Mouse (Mus musculus) ovary, adult 18-20 months (tissue): Measurements from ENCODE around the gene Map4k4.

ENCODE experiments used
- DNase-seq: peaks from one replicate; pipeline ENCODE4 v3.0.0; 2022; ENCODE audit warnings: low spot score, mixed read lengths

The Map4k4 gene

GRCm38 (mm10) chr1:39936332-39936802 lies 35.7 kb downstream of the Map4k4 start:
- DNase-seq = peak; percentile 64

- no peak for DNase-seq
Observed at GRCm38 (mm10) chr1:39936934-39937333, 36.2 kb downstream of the Map4k4 start.

GRCm38 (mm10) chr1:39937609-39938008 lies 36.9 kb downstream of the Map4k4 start:
- DNase-seq = no peak

- DNase-seq = no peak
Observed at GRCm38 (mm10) chr1:39939401-39939800, 38.7 kb downstream of the Map4k4 start.

- DNase-seq = no peak
Observed at GRCm38 (mm10) chr1:39940342-39940741, 39.6 kb downstream of the Map4k4 start.

- DNase-seq = no peak
Observed at GRCm38 (mm10) chr1:39941237-39942179, 40.8 kb downstream of the Map4k4 start.

GRCm38 (mm10) chr1:39942935-39943334 lies 42.2 kb downstream of the Map4k4 start:
- no peak for DNase-seq

- DNase-seq = no peak
Observed at GRCm38 (mm10) chr1:39944306-39944971, 43.7 kb downstream of the Map4k4 start.

GRCm38 (mm10) chr1:39944972-39945323 lies 44.2 kb downstream of the Map4k4 start:
- no peak for DNase-seq

- DNase-seq = no peak
Observed at GRCm38 (mm10) chr1:39946391-39946790, 45.7 kb downstream of the Map4k4 start.

- DNase-seq = no peak
Observed at GRCm38 (mm10) chr1:39947179-39947578, 46.5 kb downstream of the Map4k4 start.

GRCm38 (mm10) chr1:39947701-39948359 lies 47.1 kb downstream of the Map4k4 start:
- DNase-seq = no peak

- no peak for DNase-seq
Observed at GRCm38 (mm10) chr1:39949205-39949604, 48.5 kb downstream of the Map4k4 start.

GRCm38 (mm10) chr1:39949790-39950462 lies 49.2 kb downstream of the Map4k4 start:
- DNase-seq = no peak

- DNase-seq = no peak
Observed at GRCm38 (mm10) chr1:39950590-39950989, 49.9 kb downstream of the Map4k4 start.

- DNase-seq = no peak
Observed at GRCm38 (mm10) chr1:39954652-39955051, 53.9 kb downstream of the Map4k4 start.

- no peak for DNase-seq
Observed at GRCm38 (mm10) chr1:39956712-39957111, 56.0 kb downstream of the Map4k4 start.

- DNase-seq = no peak
Observed at GRCm38 (mm10) chr1:39957981-39958380, 57.3 kb downstream of the Map4k4 start.

GRCm38 (mm10) chr1:39960623-39961022 lies 59.9 kb downstream of the Map4k4 start:
- DNase-seq = no peak

GRCm38 (mm10) chr1:39961113-39961512 lies 60.4 kb downstream of the Map4k4 start:
- DNase-seq = no peak

GRCm38 (mm10) chr1:39962321-39962720 lies 61.6 kb downstream of the Map4k4 start:
- DNase-seq = no peak

- DNase-seq = no peak
Observed at GRCm38 (mm10) chr1:39962840-39963239, 62.1 kb downstream of the Map4k4 start.
